Mouse (Mus musculus): ENCODE data around the gene Adamts8.
A peak's percentile ranks its signal among the peaks of the same experiment; 100 is the strongest.

The Adamts8 gene

DNA sequence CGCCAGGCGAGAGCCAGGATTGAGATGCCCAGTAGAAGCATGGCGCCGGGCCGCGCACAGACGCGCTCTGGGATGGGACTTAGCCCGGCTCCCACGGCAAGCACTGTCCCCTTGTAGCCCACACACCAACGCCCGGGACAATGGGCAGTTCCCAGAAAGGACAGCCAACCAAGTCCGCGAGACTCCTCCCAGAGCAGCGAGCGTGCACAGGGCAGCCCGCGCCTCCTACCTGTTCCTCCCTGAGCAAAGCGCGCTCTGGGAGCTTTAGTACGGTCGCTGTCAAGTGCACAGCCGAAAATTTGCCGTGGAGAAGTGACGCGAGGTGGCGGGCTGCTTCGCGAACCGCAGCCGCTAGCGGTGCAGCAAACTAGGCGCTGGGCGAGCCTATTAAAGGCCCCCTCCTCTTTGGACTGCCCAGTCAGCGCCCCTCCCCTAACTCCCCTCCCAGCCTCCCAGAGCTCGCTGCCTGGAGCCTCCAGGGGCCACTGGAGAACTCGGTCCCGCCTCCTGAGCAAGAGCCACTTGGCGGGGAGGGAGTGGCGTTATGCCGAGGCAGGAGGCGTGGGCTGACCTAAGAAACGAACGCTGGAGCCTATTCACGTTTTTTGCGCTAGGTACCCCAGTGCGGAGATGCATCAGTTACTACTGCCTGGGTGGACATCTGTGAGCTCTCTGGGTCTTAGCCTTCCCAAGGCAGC lies 20.0 kb upstream of the Adamts8 start, which contains the start of gene Adamts15:
Gene Adamts15 (minus strand): TSS at position 256 of the 698 bp plus-strand sequence.
- DNase-seq (ENCODE audit: low spot score) = peak; percentile 45

DNA sequence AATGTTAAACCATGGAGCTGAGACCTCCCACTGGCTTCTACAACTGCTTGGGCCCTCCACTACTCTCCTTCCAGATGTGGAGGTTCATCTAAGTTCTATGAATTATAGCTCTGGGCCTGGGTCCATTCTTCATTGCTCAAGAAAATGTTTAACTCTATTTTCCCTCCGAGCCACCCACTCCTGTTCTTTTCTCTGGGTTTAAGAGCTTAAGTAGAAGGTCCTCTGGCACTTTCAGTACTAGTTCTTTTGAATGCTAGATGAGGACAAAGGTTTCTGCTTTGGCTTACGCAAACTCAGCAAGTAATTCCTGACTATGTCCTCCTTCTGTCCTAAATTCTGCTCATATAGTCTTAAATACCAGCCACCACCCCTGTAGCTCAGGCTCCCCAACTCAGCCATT lies 13.6 kb upstream of the Adamts8 start:
- DNase-seq (ENCODE audit: low spot score) = no peak

DNA sequence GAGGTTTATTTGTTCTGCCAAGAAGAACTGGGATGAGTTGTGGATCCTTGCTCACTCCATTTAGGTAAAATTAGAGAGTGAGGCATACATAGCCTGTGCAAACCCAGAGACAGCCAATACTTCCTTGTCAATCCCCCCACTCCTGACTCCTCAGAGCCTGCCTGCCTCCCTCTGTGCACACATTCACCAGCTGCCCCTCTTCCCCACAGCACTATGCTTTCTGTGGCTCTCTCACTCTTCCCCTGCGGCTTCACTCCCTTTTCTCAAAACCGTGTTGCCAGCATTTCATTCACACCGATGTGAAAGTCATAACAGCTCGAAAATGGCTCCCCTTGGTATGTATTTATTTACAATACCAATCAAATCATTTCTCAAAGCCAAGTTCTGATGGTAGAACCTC lies 10.0 kb upstream of the Adamts8 start:
- no peak for DNase-seq (ENCODE audit: low spot score)

DNA sequence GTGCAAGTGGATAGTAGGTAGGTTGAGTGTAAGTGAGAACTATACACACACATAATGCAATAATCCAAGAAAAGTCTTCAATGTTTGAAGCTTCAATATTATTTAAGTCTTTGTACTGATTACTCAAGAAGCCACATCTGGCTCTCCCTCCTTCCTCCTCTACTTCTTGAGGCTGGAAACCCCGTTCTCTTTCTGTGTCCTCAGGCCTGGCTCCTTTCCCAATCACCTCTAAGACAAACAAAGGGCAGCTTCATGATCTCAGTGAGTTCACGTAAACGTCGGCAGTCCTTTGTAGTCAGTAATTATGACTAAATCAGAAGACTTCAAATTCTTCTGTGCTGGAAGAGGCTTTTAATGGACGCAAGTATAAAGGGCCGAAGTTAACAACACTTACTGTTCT lies 7.5 kb upstream of the Adamts8 start:
- no peak for DNase-seq (ENCODE audit: low spot score)

DNA sequence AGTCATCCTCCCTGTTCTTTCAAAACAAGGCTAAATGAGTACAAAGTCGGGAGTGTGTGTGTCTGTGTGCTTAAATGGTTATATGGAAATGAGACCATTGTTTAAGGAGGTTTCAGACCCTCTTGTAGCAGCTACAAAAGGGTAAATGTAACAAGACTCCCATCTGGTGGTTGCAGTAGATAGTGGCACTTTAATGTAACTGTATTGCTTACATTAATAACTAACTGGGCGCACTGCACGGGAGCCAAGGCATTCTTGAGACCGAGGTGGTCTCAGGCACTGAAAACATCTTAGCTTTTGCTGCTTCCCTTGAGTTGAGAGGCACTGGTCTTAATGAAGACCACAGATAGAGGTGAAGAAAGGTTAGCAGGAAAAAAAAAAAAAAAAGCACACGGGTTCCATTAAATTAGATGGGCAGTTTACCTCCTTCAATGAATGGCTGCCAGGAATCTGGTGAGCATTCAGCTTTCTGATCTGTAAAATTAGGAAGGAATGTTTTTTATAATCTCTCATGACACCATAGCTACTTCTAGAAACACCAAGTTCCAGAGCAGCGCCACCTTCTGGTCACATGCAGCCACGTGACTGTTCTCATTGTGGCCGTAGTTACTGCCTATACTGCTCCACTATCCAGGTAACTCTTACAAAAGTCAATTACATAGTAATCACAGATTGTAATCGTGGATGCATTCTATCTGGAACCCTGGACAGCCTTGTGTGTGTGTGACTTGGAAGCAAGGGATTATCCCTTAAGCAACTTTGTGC lies 5.5 kb upstream of the Adamts8 start:
- peak; percentile 63 for DNase-seq (ENCODE audit: low spot score)

DNA sequence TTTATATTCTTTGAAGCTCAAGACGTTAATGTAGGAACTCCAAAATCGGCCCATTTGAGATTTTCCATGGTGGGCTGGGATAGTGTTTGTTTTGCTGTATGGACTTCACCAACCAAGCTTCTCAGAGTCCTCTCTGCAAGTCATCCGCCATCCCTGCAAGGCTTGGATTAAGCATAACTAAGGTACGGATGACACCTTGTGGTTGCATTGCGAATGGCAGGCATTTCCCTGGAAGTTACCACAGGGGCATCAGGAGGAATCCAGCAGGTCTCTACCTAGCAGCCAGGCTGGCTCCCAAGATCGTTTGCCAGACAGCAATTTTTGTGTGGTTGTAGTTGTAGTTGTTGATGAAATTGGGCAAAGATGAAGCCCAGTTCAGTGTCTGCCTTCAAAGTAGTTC lies 2.0 kb upstream of the Adamts8 start:
- peak; percentile 79 for DNase-seq (ENCODE audit: low spot score)

DNA sequence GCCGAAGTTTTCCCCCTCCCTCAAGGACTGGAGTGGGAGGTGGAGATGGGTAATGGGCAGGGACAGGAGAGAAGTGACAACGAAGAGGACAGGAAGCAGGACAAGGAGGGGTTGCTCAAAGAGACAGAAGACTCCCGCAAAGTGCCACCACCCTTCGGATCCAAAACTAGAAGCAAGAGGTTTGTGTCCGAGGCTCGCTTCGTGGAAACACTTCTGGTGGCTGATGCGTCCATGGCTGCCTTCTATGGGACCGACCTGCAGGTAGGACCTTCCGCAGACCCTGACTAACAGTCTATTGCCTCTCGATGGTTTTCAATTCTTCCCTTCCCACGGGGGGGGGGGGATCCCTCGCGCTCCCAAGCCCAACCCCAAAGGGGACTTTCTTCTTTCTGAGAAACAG lies 979 bp downstream of the Adamts8 start:
- no peak for DNase-seq (ENCODE audit: low spot score)

DNA sequence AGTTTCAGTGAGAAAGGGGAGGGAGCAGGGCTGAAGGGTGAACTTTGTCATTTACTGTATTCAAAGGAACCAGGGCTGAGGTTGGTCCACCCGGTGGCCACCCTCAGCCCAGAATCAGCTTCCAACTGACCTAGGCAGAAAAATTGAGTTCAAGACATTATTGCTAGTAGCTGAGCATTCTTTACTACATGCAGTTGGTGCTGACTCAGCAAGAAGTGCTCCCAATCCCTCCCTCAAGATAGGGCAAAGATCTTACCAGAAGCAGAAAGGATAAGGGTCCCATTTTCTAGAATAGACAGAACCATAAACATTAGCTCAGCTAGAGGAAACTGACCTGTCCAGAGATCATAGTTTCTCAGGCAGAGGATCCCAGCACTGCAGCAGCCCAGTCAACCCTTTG lies 1.9 kb downstream of the Adamts8 start:
- no peak for DNase-seq (ENCODE audit: low spot score)

DNA sequence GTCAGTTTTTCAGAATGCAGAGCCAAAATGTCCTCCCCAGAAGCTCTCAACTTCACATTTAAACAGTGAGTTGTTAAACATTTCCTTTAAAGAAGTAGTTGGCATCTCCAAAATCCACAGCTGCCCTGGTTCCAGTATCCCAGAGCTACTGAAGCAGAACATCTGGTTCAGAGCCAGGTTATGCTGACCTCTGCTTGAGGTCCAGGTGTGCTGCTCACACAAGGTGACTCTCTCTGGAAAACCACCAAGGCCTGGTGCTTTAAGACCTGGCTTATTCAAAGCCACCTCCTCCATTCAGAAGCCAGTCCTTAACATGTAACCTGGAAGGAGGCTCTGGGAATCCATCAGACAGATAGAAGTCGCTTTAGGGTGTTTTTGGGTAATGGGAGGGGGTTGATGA lies 2.9 kb downstream of the Adamts8 start:
- DNase-seq (ENCODE audit: low spot score) = no peak

DNA sequence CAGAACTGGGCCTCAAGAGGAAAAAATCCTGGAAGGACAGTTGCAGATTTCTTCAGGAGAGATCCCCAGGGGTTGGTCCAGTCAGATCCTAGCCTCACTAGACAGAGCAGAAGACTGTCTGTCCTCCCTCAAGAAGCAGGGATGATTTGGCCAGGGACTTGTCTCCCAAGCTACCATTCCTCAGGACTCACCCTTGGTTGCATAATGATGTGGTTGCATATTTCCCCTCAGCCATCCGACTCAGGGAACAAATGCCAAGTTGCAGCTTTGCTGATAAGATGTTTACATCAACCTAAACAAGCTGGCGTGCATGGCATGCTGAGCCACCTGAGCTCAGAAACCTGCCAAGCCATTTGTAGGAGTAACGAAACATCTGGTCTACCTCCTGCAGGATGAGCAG lies 7.1 kb downstream of the Adamts8 start:
- DNase-seq (ENCODE audit: low spot score) = no peak

DNA sequence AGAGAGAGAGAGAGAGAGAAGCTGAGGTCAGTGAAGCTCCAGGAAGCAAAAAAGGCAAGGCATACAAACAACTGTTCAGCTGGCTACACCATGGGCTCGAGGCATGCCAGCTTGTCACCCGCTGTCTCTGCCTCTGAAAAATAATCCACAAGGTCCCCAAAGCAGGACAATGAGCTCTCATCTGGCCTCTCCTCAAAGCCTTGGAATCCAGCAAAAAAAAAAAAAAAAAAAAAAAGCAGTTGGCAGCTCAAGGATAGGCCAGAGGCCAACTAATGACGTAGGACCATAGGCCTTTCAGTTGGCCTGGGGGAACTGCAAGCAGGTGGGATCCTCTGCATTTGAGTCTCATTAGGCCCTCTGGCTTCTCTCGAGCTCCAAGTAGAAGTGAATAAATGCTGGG lies 7.6 kb downstream of the Adamts8 start:
- DNase-seq (ENCODE audit: low spot score) = no peak

DNA sequence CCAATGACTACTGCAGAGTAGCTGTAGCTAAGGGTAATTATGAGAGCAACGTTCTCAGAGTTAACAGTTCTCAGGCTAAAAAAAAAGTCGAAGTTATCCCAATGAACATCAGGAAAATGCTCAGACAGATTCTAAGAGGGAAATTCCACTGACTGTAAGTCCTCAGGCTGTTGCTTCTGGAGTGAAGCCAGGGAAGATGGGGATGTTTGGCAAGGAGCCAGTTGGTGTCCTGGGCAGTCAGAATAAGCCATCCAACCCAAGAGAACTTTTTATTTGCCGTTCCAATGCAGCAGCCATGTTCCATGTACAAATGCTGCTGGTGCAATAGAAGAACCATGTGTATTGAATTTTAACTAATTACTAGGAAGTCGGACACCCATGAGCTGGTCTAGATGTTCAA lies 8.2 kb downstream of the Adamts8 start:
- no peak for DNase-seq (ENCODE audit: low spot score)

DNA sequence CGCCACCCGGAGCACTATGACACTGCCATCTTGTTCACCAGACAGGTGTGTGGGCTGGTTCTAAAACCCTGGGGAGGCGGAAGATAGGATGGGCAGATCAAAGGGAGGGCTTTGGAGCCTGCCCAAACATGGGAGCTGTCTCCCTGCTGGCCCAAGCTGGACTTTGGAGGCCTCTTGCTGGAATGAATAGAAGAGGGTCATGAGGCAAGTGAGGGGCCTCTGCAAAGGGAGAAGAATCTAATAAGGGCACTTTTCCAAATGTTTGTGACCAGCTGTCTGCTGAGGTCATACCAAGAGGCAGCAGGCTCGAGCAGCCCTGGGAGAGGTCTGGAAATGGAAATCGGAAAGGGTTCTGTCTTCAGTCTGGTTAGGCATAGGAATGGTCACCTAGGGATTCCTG lies 9.1 kb downstream of the Adamts8 start:
- DNase-seq (ENCODE audit: low spot score) = no peak

DNA sequence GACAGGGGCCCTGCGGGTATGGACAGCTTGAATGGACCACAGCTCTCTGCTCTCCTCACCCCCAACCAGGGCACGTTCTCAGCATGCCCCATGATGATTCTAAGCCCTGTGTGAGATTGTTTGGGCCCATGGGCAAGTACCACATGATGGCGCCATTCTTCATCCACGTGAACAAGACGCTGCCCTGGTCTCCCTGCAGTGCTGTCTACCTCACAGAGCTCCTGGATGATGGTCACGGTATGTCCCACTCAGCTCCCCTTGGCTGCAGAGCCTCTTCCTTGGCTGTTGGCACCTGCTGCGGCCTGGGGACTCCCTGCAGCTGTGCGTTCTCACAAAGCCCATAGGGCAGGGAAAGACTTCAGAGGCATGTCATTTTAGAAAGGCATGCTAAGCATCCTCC lies 10.9 kb downstream of the Adamts8 start:
- no peak for DNase-seq (ENCODE audit: low spot score)

DNA sequence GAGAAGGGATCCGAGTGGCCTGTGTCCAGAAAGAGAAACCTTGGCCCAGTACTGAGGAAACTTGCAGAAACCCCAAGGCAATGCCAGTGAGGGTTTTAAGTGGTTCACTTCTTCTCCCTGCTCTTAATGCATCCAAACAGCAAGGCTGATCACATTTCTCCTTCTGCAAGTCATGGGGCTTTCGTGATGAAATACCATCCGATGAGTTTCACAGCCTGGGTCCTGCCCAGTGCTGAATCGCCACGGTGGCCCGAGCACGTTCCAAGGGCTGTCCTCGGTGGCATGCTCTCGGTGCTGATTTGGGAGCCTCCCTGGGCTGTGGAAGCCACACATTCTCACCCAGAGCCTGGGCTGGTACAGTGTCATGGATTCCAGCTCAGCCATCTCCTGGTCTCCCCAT lies 12.9 kb downstream of the Adamts8 start:
- DNase-seq (ENCODE audit: low spot score) = no peak

DNA sequence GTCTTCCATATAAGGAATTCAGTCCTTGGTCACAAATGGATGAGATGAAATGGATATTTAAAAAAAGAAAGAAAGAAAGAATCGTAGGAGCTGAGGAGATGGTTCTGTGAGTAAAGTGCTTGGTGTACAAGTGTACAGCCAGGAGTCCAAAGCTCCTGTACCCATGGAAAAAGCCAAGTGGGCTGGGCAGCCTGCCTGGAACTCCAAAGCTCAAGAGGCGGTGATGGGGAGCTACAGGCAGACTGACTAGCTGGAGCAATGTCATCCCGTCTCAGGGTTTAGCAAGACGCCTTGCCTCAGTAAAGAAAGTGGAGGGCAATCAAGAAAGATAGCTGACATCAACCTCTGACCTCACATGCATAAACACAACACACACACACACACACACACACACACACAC lies 21.4 kb downstream of the Adamts8 start:
- DNase-seq (ENCODE audit: low spot score) = no peak

DNA sequence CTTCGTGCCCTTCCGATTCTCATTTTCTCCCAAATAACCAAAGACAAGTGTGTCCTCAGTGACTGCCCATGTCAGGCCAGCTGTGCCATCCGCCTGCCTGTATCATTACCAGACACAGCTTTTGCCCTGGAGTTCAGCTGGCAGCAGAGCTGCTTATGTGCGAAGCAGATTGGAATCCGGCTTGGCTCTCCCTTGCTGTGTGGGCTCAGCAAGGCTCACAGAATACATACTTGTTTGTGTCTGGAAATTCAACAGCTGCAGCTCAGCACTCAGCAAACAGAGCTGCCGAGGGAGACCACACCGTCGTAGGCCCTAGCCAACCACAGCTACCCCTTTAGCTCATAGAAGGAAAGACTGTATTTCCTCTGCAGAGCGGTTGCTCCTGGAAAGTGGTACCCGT lies 22.3 kb downstream of the Adamts8 start:
- no peak for DNase-seq (ENCODE audit: low spot score)

DNA sequence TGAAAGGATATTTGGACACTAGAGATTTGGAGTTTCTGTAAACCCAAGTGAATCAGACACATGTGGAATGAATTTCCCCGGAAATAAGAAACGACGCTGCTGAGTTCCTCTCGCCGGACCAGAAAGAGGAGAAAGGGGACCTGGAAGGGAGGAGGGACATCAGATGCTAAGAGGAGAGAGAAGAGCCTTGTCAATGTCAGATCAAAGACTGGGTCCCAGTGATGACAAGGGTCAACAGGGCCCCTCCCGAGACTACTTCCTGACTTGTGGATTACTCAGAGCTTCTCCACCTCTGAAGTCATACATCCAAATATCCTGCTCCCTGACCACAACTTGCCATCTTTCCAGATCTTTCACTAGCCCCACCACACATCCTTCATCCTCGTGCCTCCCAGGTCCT lies 24.5 kb downstream of the Adamts8 start:
- no peak for DNase-seq (ENCODE audit: low spot score)

DNA sequence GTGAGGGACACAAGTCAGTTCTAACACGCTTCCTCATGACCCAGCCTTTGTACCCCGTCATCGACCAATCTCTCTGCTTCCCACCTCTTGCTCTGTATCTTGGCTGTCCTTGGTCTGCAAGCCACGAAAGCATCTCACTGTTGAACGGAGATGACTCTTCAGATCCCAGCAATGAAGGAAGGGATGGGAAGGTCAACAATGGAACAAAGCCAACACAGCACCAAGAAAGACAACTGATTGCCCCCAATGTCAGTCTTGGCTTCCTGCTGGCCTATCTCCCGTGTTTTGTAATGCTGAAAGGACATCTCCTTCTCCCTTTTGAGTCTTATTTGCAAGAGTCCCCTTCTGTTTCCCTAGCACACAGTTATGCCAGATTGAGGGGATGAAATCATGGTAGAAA lies 25.8 kb downstream of the Adamts8 start:
- DNase-seq (ENCODE audit: low spot score) = no peak

DNA sequence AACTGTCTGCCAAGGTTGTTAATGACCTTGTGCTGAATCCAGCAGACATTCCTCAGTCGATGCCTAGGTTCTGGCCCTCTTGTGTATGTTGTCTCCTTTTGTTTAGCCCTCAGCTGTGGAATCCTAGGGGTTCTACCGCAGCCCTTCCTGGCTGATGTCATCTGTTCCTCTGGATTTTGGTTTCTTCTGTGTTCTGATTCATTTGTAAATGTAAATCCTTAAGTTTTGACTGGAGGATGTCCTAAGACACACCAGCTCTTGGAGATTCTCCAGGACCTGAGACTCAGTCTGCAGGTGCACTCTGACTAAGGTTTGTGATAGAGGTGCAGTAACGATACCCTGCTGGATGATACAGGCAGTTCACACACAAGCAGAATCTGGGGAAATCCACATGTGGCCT lies 27.6 kb downstream of the Adamts8 start:
- DNase-seq (ENCODE audit: low spot score) = no peak

DNA sequence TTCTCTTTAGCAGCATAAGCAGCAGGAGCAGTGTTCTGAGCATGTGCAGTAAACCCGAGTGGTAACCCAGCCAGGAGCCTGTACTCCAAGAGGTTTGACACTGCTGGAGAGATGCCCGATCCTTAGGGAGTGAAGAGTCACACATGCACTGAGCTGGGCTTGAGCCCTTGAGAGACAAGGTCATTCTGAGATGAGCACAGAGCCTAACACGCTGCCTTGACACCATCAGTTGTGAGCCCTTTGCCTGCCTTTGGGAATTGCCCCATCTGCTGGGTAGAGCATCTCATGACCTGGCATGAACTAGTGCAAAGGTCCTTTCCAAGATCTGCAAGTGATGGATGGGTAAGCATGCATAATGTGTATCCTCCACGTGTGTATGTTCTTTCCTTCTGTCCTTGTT lies 29.6 kb downstream of the Adamts8 start:
- no peak for DNase-seq (ENCODE audit: low spot score)

DNA sequence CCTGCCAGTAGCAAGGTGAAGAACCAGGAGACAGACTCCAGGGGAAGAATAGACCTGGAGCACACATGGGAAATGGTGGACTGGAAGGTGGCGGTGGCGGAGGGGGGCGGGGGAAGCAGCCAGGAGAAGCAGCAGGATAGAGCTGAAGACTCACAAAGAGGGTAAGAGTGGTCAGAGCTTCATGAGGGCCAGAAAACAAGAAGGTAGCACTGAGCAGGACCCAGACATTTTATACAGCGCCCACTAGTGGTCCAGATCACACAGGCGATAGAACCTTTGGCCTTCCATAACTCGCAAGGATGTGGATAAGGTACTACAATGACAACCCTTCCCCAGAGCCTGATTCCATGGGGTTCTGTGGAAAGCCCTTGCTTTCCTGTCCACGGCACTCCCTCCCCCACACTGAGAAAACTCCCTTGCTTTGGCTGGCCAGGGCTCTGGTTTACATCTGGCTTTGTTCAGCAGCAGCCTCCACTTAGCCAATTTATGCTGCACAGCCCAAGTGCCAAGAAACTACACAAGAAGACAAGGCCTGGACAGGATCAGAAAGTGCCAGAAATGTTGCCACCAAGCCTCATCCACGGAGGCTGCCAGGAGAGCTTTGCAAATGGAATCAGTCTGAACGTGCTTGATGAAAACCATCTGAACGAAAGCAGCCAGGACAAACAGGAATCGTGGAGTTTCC lies 34.1 kb downstream of the Adamts8 start:
- DNase-seq (ENCODE audit: low spot score) = no peak

DNA sequence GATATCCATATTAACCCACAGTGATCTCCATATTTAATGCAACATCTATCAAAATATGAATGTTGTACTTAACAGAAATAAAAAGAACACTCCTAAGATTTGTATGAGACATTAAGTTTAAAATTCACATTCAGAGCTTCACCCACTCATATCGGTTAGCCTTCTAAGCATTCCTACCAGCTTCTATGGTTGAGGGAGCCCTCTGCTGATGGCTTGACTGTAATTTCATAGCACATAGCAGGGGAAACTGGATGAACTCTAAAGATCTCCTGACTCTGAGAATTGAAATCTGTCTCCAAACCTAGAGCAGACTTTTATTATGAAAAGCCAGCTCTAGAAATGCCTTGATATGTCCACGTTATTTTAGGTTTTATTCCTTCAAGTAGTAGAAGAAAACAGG lies 38.1 kb downstream of the Adamts8 start:
- no peak for DNase-seq (ENCODE audit: low spot score)

All from urinary bladder, postnatal 25 days (tissue).